Mouse (Mus musculus): ENCODE results near the gene Serinc3.

Serinc3 gene

GRCm38 (mm10) chr2:163644575-163645385, at the start of gene Serinc3:
TSS of gene Serinc3 (minus strand) at chr2:163645131.
- DNase-seq: peak; percentile 99

GRCm38 (mm10) chr2:163693716-163694314, 48.9 kb upstream of the Serinc3 start:
- no peak for DNase-seq

GRCm38 (mm10) chr2:163692873-163693612, 48.1 kb upstream of the Serinc3 start:
- DNase-seq: no peak

GRCm38 (mm10) chr2:163691846-163692605, 47.1 kb upstream of the Serinc3 start:
- DNase-seq: no peak

GRCm38 (mm10) chr2:163690409-163691304, 45.7 kb upstream of the Serinc3 start:
- no peak for DNase-seq

- no peak for DNase-seq
Observed at GRCm38 (mm10) chr2:163689771-163690170, 44.8 kb upstream of the Serinc3 start.

- DNase-seq: peak; percentile 26
Observed at GRCm38 (mm10) chr2:163688377-163688776, 43.4 kb upstream of the Serinc3 start.

GRCm38 (mm10) chr2:163686886-163687285, 42.0 kb upstream of the Serinc3 start:
- DNase-seq: peak; percentile 30

GRCm38 (mm10) chr2:163686233-163686632, 41.3 kb upstream of the Serinc3 start:
- DNase-seq: no peak

- peak; percentile 86 for DNase-seq
Observed at GRCm38 (mm10) chr2:163685761-163686200, 40.9 kb upstream of the Serinc3 start.

- peak; percentile 43 for DNase-seq
Observed at GRCm38 (mm10) chr2:163685287-163685686, 40.4 kb upstream of the Serinc3 start.

GRCm38 (mm10) chr2:163682344-163682743, 37.4 kb upstream of the Serinc3 start:
- DNase-seq: no peak

GRCm38 (mm10) chr2:163676745-163677144, 31.8 kb upstream of the Serinc3 start:
- no peak for DNase-seq

- no peak for DNase-seq
Observed at GRCm38 (mm10) chr2:163676321-163676720, 31.4 kb upstream of the Serinc3 start.

GRCm38 (mm10) chr2:163675662-163676061, 30.7 kb upstream of the Serinc3 start:
- DNase-seq: no peak

- peak; percentile 90 for DNase-seq
Observed at GRCm38 (mm10) chr2:163675144-163675619, 30.3 kb upstream of the Serinc3 start.

GRCm38 (mm10) chr2:163674397-163674796, 29.5 kb upstream of the Serinc3 start:
- no peak for DNase-seq

GRCm38 (mm10) chr2:163670872-163671594, 26.1 kb upstream of the Serinc3 start:
- DNase-seq: no peak

GRCm38 (mm10) chr2:163667045-163667444, 22.1 kb upstream of the Serinc3 start:
- no peak for DNase-seq

GRCm38 (mm10) chr2:163663930-163664329, 19.0 kb upstream of the Serinc3 start:
- no peak for DNase-seq

GRCm38 (mm10) chr2:163662698-163663221, 17.8 kb upstream of the Serinc3 start:
- DNase-seq: no peak

Measured in cerebellum, adult 9-10 months (tissue).